ENCODE assay signal across 22 mouse cellular contexts in genomic region chr7:68708563-68709318, GRCm38 (mm10). TPM values are rescaled to one million over a fixed set of nuclear protein-coding genes. Genes with fewer than 3 reads are reported as not detected.
DNase-seq lines count a peak whose midpoint lies in the region; ATAC-seq and TF ChIP-seq lines count a peak whose summit lies in the region.
"Had no signal": no experiment of that assay in that cellular context is flagged by ENCODE, and none has a peak within 500 bp of the region (broad histone marks: within the 10 kb centered on the region; RNA-seq: fewer than 3 reads in every experiment).

No protein-coding gene starts in this region.

- DNase-seq in kidney, adult 11 months = peak; percentile 24
- no peak for DNase-seq in kidney, postnatal 25 days
- DNase-seq in kidney, postnatal 36 days = peak; percentile 21 to 26
- DNase-seq in forebrain, postnatal 0 days = no peak
- no peak for DNase-seq in adrenal gland, postnatal 25 days
- DNase-seq: adrenal gland, postnatal 14 days; cerebellum, adult 18-20 months; cerebellum, adult 9-11 months; cerebellum, postnatal 36 days; gastrocnemius, adult 2 months; gastrocnemius, postnatal 25 days; heart, postnatal 36 days had no signal

- H3K9ac ChIP-seq in kidney, embryonic 16.5 days (replicated peaks; ENCODE audit: low read length) = no peak overlapping the region
- H3K9ac ChIP-seq in intestine, embryonic 16.5 days (ENCODE audit: low read depth, low read length) = no peak overlapping the region
- H3K9ac ChIP-seq in forebrain, postnatal 0 days = no peak overlapping the region
- H3K9ac ChIP-seq: embryonic facial prominence, embryonic 13.5 days; forebrain, embryonic 12.5 days; heart, embryonic 13.5 days; hindbrain, embryonic 15.5 days had no signal

- no peaks in the 10 kb centered on the region for H3K9me3 ChIP-seq in kidney, embryonic 16.5 days (ENCODE audit: low read length)
- no peaks in the 10 kb centered on the region for H3K9me3 ChIP-seq in intestine, embryonic 16.5 days (ENCODE audit: control insufficient read depth, low read length)
- no peaks in the 10 kb centered on the region for H3K9me3 ChIP-seq in forebrain, postnatal 0 days (ENCODE audit: low read length)
- H3K9me3 ChIP-seq: embryonic facial prominence, embryonic 13.5 days; forebrain, embryonic 12.5 days; heart, embryonic 13.5 days; hindbrain, embryonic 15.5 days had no signal

- WGBS in kidney, embryonic 16.5 days = 77% methylated on average over 3 of the region's 3 CpGs
- 56% methylated on average over 3 of the region's 3 CpGs for WGBS in intestine, embryonic 16.5 days
- 88% methylated on average over 3 of the region's 3 CpGs for WGBS in forebrain, postnatal 0 days

- no peak overlapping the region for H3K27ac ChIP-seq in kidney, embryonic 16.5 days (ENCODE audit: low read length)
- peak overlapping the region; percentile 36 for H3K27ac ChIP-seq in intestine, embryonic 16.5 days (ENCODE audit: low read length)
- H3K27ac ChIP-seq in forebrain, postnatal 0 days (ENCODE audit: low read depth, low read length) = no peak overlapping the region
- H3K27ac ChIP-seq: embryonic facial prominence, embryonic 13.5 days; forebrain, embryonic 12.5 days; gastrocnemius, adult 2 months; heart, embryonic 13.5 days; hindbrain, embryonic 15.5 days had no signal

- H3K27me3 ChIP-seq in kidney, embryonic 16.5 days (ENCODE audit: insufficient read depth, low read length) = no peaks in the 10 kb centered on the region
- H3K27me3 ChIP-seq in intestine, embryonic 16.5 days (replicated peaks; ENCODE audit: control insufficient read depth, insufficient read depth, low read length) = no peaks in the 10 kb centered on the region
- no peaks in the 10 kb centered on the region for H3K27me3 ChIP-seq in forebrain, postnatal 0 days (ENCODE audit: insufficient read depth, low read length)
- H3K27me3 ChIP-seq: embryonic facial prominence, embryonic 13.5 days; forebrain, embryonic 12.5 days; heart, embryonic 13.5 days; hindbrain, embryonic 15.5 days had no signal

- TF ChIP-seq CTCF in forebrain, postnatal 0 days (IDR thresholded peaks at IDR 0.05; ENCODE audit: low read depth) = no peak

- no peaks in the 10 kb centered on the region for H3K4me1 ChIP-seq in kidney, embryonic 16.5 days (ENCODE audit: insufficient read depth, low read length)
- H3K4me1 ChIP-seq in intestine, embryonic 16.5 days (ENCODE audit: control insufficient read depth, insufficient read depth, low read length) = no peaks in the 10 kb centered on the region
- H3K4me1 ChIP-seq in forebrain, postnatal 0 days (ENCODE audit: insufficient read depth) = no peaks in the 10 kb centered on the region
- H3K4me1 ChIP-seq: embryonic facial prominence, embryonic 13.5 days; forebrain, embryonic 12.5 days; hindbrain, embryonic 15.5 days had no signal

- no peaks in the 10 kb centered on the region for H3K36me3 ChIP-seq in kidney, embryonic 16.5 days (ENCODE audit: insufficient read depth, low read length)
- H3K36me3 ChIP-seq in intestine, embryonic 16.5 days (ENCODE audit: control insufficient read depth, insufficient read depth, low read length) = no peaks in the 10 kb centered on the region
- H3K36me3 ChIP-seq in forebrain, postnatal 0 days (ENCODE audit: insufficient read depth) = no peaks in the 10 kb centered on the region
- H3K36me3 ChIP-seq: embryonic facial prominence, embryonic 13.5 days; forebrain, embryonic 12.5 days; heart, embryonic 13.5 days; hindbrain, embryonic 15.5 days had no signal

- H3K4me3 ChIP-seq in kidney, embryonic 16.5 days (ENCODE audit: low read length) = no peak overlapping the region
- no peak overlapping the region for H3K4me3 ChIP-seq in intestine, embryonic 16.5 days (ENCODE audit: low read length)
- H3K4me3 ChIP-seq in forebrain, postnatal 0 days (ENCODE audit: low read depth, low read length) = no peak overlapping the region
- H3K4me3 ChIP-seq: embryonic facial prominence, embryonic 13.5 days; forebrain, embryonic 12.5 days; gastrocnemius, adult 2 months; heart, embryonic 13.5 days; hindbrain, embryonic 15.5 days had no signal

- H3K4me2 ChIP-seq in kidney, embryonic 16.5 days (replicated peaks; ENCODE audit: low read depth, low read length) = no peak overlapping the region
- H3K4me2 ChIP-seq in intestine, embryonic 16.5 days (ENCODE audit: low read depth, low read length) = no peak overlapping the region
- H3K4me2 ChIP-seq in forebrain, postnatal 0 days (ENCODE audit: low read depth) = no peak overlapping the region
- H3K4me2 ChIP-seq: embryonic facial prominence, embryonic 13.5 days; forebrain, embryonic 12.5 days; heart, embryonic 13.5 days; hindbrain, embryonic 15.5 days had no signal

- ATAC-seq in kidney, embryonic 16.5 days (ENCODE audit: low FRiP score, low TSS enrichment) = no peak
- ATAC-seq in intestine, embryonic 16.5 days = peak; percentile 89
- no peak for ATAC-seq in forebrain, postnatal 0 days
- ATAC-seq: activated CD4-positive, CD25-positive, alpha-beta regulatory T cell, adult 4 months; forebrain, embryonic 16.5 days had no signal

RNA-seq across cellular contexts. Expression of gene Arrdc4, which starts 40.3 kb away (rescaled TPM):
- polyA plus RNA-seq in kidney, embryonic 16.5 days (2015; fragmentation: Nextera tagmentation; extraction: Ambion mirVana) = 29.7 and 31.4 TPM in 2 replicates
- polyA plus RNA-seq in intestine, embryonic 16.5 days (2015; fragmentation: Nextera tagmentation; extraction: Ambion mirVana) = 30.8 and 35.7 TPM in 2 replicates
- 50.5 and 54.0 TPM in 2 replicates for total RNA-seq in forebrain, postnatal 0 days (2014; rRNA removed)
- 58.3 and 75.2 TPM in 2 replicates for polyA plus RNA-seq in forebrain, postnatal 0 days (2015; fragmentation: Nextera tagmentation; extraction: Ambion mirVana)
- total RNA-seq in adrenal gland, postnatal 25 days (2021) = 14.6 and 18.5 TPM in 2 replicates
- total RNA-seq: MEL had no signal
- polyA plus RNA-seq: C2C12 had no signal

Comparison
In these comparisons a context has a peak if more than half of its experiments do, and no peak if none do; other contexts are left out.
1. DNase-seq: peak in kidney, adult 11 months (single experiment) and kidney, postnatal 36 days (2 of 2); none in kidney, postnatal 25 days (0 of 2), forebrain, postnatal 0 days (single experiment) and adrenal gland, postnatal 25 days (single experiment).